Mouse (Mus musculus): Measurements from ENCODE around the gene Tubb5. TPM values are rescaled to one million over a fixed set of nuclear protein-coding genes. Genes with fewer than 3 reads are reported as not detected.

Tubb5 gene
- total and polyA plus RNA-seq, 2 experiments from 2014 or later = 1,872 to 3,416 TPM

- no peak overlapping the region for H3K27ac ChIP-seq (ENCODE audit: low read depth, low read length)
- no peaks in the 10 kb centered on the region; the same call in 1 of the 2 replicates for H3K4me1 ChIP-seq (ENCODE audit: insufficient read depth, low read length)
- no peak overlapping the region for H3K9ac ChIP-seq (replicated peaks; ENCODE audit: low read length, poor library complexity, severe bottlenecking)
- no peaks in the 10 kb centered on the region for H3K9me3 ChIP-seq (ENCODE audit: low read length)
- no peak for TF ChIP-seq CTCF (IDR thresholded peaks at IDR 0.05)
- peaks cover 7% of the 10 kb centered on the region for H3K27me3 ChIP-seq (ENCODE audit: insufficient read depth, low read length)
- no peak overlapping the region for H3K4me3 ChIP-seq (ENCODE audit: low read depth, low read length)
- WGBS = 60% methylated on average over 10 of the region's 10 CpGs
- no peak for ATAC-seq (ENCODE audit: low FRiP score)
- H3K36me3 ChIP-seq (ENCODE audit: insufficient read depth, low read length) = no peaks in the 10 kb centered on the region
- no peak for DNase-seq (ENCODE audit: low spot score)
- no peak overlapping the region for H3K4me2 ChIP-seq (ENCODE audit: low read depth, low read length, poor library complexity, severe bottlenecking)
Measured at GRCm38 (mm10) chr17:35817226-35817625, 20.9 kb downstream of the Tubb5 start.

- Histone ChIP-seq H3K4me3 (ENCODE audit: low read depth, low read length) (no peak overlapping the region), H3K36me3 (ENCODE audit: insufficient read depth, low read length) (no peaks in the 10 kb centered on the region), H3K27me3 (ENCODE audit: insufficient read depth, low read length) (peaks cover 7% of the 10 kb centered on the region), H3K4me2 (ENCODE audit: low read depth, low read length, poor library complexity, severe bottlenecking) (no peak overlapping the region), H3K27ac (ENCODE audit: low read depth, low read length) (no peak overlapping the region), H3K9ac (replicated peaks; ENCODE audit: low read length, poor library complexity, severe bottlenecking) (no peak overlapping the region), H3K9me3 (ENCODE audit: low read length) (no peaks in the 10 kb centered on the region), H3K4me1 (ENCODE audit: insufficient read depth, low read length) (no peaks in the 10 kb centered on the region; the same call in 1 of the 2 replicates)
- no peak for TF ChIP-seq CTCF (IDR thresholded peaks at IDR 0.05)
- DNase-seq (ENCODE audit: low spot score) (no peak), ATAC-seq (ENCODE audit: low FRiP score) (no peak)
- 54% methylated on average over 8 of the region's 14 CpGs for WGBS
Measured at GRCm38 (mm10) chr17:35816686-35817085, 21.4 kb downstream of the Tubb5 start.

- ATAC-seq (ENCODE audit: low FRiP score) (no peak), DNase-seq (ENCODE audit: low spot score) (no peak)
- WGBS = 42% methylated on average over 7 of the region's 7 CpGs
- H3K9ac ChIP-seq (replicated peaks; ENCODE audit: low read length, poor library complexity, severe bottlenecking) = no peak overlapping the region
- TF ChIP-seq CTCF (IDR thresholded peaks at IDR 0.05) = no peak
- no peak overlapping the region for H3K4me2 ChIP-seq (ENCODE audit: low read depth, low read length, poor library complexity, severe bottlenecking)
- no peaks in the 10 kb centered on the region for H3K4me1 ChIP-seq (ENCODE audit: insufficient read depth, low read length)
- peaks cover 4% of the 10 kb centered on the region for H3K27me3 ChIP-seq (ENCODE audit: insufficient read depth, low read length)
- H3K4me3 ChIP-seq (ENCODE audit: low read depth, low read length) = no peak overlapping the region
- H3K27ac ChIP-seq (ENCODE audit: low read depth, low read length) = no peak overlapping the region
- H3K9me3 ChIP-seq (ENCODE audit: low read length) = no peaks in the 10 kb centered on the region
- no peaks in the 10 kb centered on the region for H3K36me3 ChIP-seq (ENCODE audit: insufficient read depth, low read length)
Measured at GRCm38 (mm10) chr17:35815836-35816235, 22.3 kb downstream of the Tubb5 start.

- DNase-seq (ENCODE audit: low spot score) (no peak), ATAC-seq (ENCODE audit: low FRiP score) (no peak)
- no peaks in the 10 kb centered on the region for H3K4me1 ChIP-seq (ENCODE audit: insufficient read depth, low read length)
- H3K27ac ChIP-seq (ENCODE audit: low read depth, low read length) = no peak overlapping the region
- H3K4me3 ChIP-seq (ENCODE audit: low read depth, low read length) = no peak overlapping the region
- WGBS = 68% methylated on average over 6 of the region's 6 CpGs
- H3K9me3 ChIP-seq (ENCODE audit: low read length) = no peaks in the 10 kb centered on the region
- H3K27me3 ChIP-seq (ENCODE audit: insufficient read depth, low read length) = no peaks in the 10 kb centered on the region
- TF ChIP-seq CTCF (IDR thresholded peaks at IDR 0.05) = no peak
- no peaks in the 10 kb centered on the region for H3K36me3 ChIP-seq (ENCODE audit: insufficient read depth, low read length)
- H3K4me2 ChIP-seq (ENCODE audit: low read depth, low read length, poor library complexity, severe bottlenecking) = no peak overlapping the region
- no peak overlapping the region for H3K9ac ChIP-seq (replicated peaks; ENCODE audit: low read length, poor library complexity, severe bottlenecking)
Measured at GRCm38 (mm10) chr17:35814678-35815077, 23.4 kb downstream of the Tubb5 start.

- no peak for ATAC-seq (ENCODE audit: low FRiP score)
- WGBS = 82% methylated on average over 7 of the region's 7 CpGs
- Histone ChIP-seq H3K4me2 (ENCODE audit: low read depth, low read length, poor library complexity, severe bottlenecking) (no peak overlapping the region), H3K4me1 (ENCODE audit: insufficient read depth, low read length) (no peaks in the 10 kb centered on the region), H3K36me3 (ENCODE audit: insufficient read depth, low read length) (no peaks in the 10 kb centered on the region), H3K9ac (replicated peaks; ENCODE audit: low read length, poor library complexity, severe bottlenecking) (no peak overlapping the region), H3K9me3 (ENCODE audit: low read length) (no peaks in the 10 kb centered on the region), H3K4me3 (ENCODE audit: low read depth, low read length) (no peak overlapping the region), H3K27me3 (ENCODE audit: insufficient read depth, low read length) (no peaks in the 10 kb centered on the region), H3K27ac (ENCODE audit: low read depth, low read length) (peak overlapping the region; percentile 44)
- TF ChIP-seq CTCF (IDR thresholded peaks at IDR 0.05) = no peak
- no peak for DNase-seq (ENCODE audit: low spot score)
Measured at GRCm38 (mm10) chr17:35813653-35814052, 24.5 kb downstream of the Tubb5 start.

- Histone ChIP-seq H3K27me3 (ENCODE audit: insufficient read depth, low read length) (no peaks in the 10 kb centered on the region), H3K27ac (ENCODE audit: low read depth, low read length) (peak overlapping the region; percentile 44), H3K4me3 (ENCODE audit: low read depth, low read length) (no peak overlapping the region), H3K4me2 (ENCODE audit: low read depth, low read length, poor library complexity, severe bottlenecking) (no peak overlapping the region), H3K9ac (replicated peaks; ENCODE audit: low read length, poor library complexity, severe bottlenecking) (no peak overlapping the region), H3K9me3 (ENCODE audit: low read length) (no peaks in the 10 kb centered on the region), H3K36me3 (ENCODE audit: insufficient read depth, low read length) (no peaks in the 10 kb centered on the region), H3K4me1 (ENCODE audit: insufficient read depth, low read length) (no peaks in the 10 kb centered on the region)
- peak; percentile 82 for DNase-seq (ENCODE audit: low spot score)
- 59% methylated on average over 7 of the region's 7 CpGs for WGBS
- TF ChIP-seq CTCF (IDR thresholded peaks at IDR 0.05) = no peak
- ATAC-seq (ENCODE audit: low FRiP score) = no peak
Measured at GRCm38 (mm10) chr17:35813245-35813647, 24.9 kb downstream of the Tubb5 start.

Measured in midbrain, postnatal 0 days (tissue).